Mouse (Mus musculus): ENCODE measurements around the gene Svep1.

Gene Svep1

GRCm38 (mm10) chr4:58206115-58206945, at the start of gene Svep1:
TSS of gene Svep1 (minus strand) at chr4:58206859.
- peak; percentile 31 to 33 for DNase-seq (ENCODE audit: low spot score in 2 of 2)

- peak in 1 of 2 experiments; percentile 63 for DNase-seq (ENCODE audit: low spot score in 2 of 2)
These were observed 46.8 kb upstream of the Svep1 start for GRCm38 (mm10) chr4:58253410-58253809.

- DNase-seq (ENCODE audit: low spot score in 2 of 2) = no peak
These were observed 45.7 kb upstream of the Svep1 start for GRCm38 (mm10) chr4:58252381-58252780.

- DNase-seq (ENCODE audit: low spot score in 2 of 2) = no peak
These were observed 38.9 kb upstream of the Svep1 start for GRCm38 (mm10) chr4:58245544-58245943.

GRCm38 (mm10) chr4:58240416-58240815, 33.8 kb upstream of the Svep1 start:
- DNase-seq (ENCODE audit: low spot score in 2 of 2) = no peak

- no peak for DNase-seq (ENCODE audit: low spot score in 2 of 2)
These were observed 29.2 kb upstream of the Svep1 start for GRCm38 (mm10) chr4:58235828-58236227.

GRCm38 (mm10) chr4:58223499-58223898, 16.8 kb upstream of the Svep1 start:
- DNase-seq (ENCODE audit: low spot score in 2 of 2) = no peak

GRCm38 (mm10) chr4:58211374-58211773, 4.7 kb upstream of the Svep1 start:
- DNase-seq (ENCODE audit: low spot score in 2 of 2) = no peak

- no peak for DNase-seq (ENCODE audit: low spot score in 2 of 2)
These were observed 4.0 kb upstream of the Svep1 start for GRCm38 (mm10) chr4:58210557-58211090.

GRCm38 (mm10) chr4:58205750-58206114, 927 bp downstream of the Svep1 start:
- DNase-seq (ENCODE audit: low spot score in 2 of 2) = no peak

GRCm38 (mm10) chr4:58201703-58202102, 5.0 kb downstream of the Svep1 start:
- no peak for DNase-seq (ENCODE audit: low spot score in 2 of 2)

GRCm38 (mm10) chr4:58200826-58201225, 5.8 kb downstream of the Svep1 start:
- no peak for DNase-seq (ENCODE audit: low spot score in 2 of 2)

- DNase-seq (ENCODE audit: low spot score in 2 of 2) = no peak
These were observed 9.4 kb downstream of the Svep1 start for GRCm38 (mm10) chr4:58197230-58197629.

GRCm38 (mm10) chr4:58196795-58197194, 9.9 kb downstream of the Svep1 start:
- DNase-seq (ENCODE audit: low spot score in 2 of 2) = no peak

- no peak for DNase-seq (ENCODE audit: low spot score in 2 of 2)
These were observed 10.7 kb downstream of the Svep1 start for GRCm38 (mm10) chr4:58195936-58196335.

GRCm38 (mm10) chr4:58189281-58189680, 17.4 kb downstream of the Svep1 start:
- no peak for DNase-seq (ENCODE audit: low spot score in 2 of 2)

GRCm38 (mm10) chr4:58185401-58185800, 21.3 kb downstream of the Svep1 start:
- DNase-seq (ENCODE audit: low spot score in 2 of 2) = no peak

GRCm38 (mm10) chr4:58184681-58185341, 21.8 kb downstream of the Svep1 start:
- no peak for DNase-seq (ENCODE audit: low spot score in 2 of 2)

GRCm38 (mm10) chr4:58183897-58184296, 22.8 kb downstream of the Svep1 start:
- no peak for DNase-seq (ENCODE audit: low spot score in 2 of 2)

- DNase-seq (ENCODE audit: low spot score in 2 of 2) = no peak
These were observed 28.2 kb downstream of the Svep1 start for GRCm38 (mm10) chr4:58178489-58178888.

- DNase-seq (ENCODE audit: low spot score in 2 of 2) = no peak
These were observed 29.4 kb downstream of the Svep1 start for GRCm38 (mm10) chr4:58177256-58177655.

GRCm38 (mm10) chr4:58174435-58174987, 32.1 kb downstream of the Svep1 start:
- no peak for DNase-seq (ENCODE audit: low spot score in 2 of 2)

GRCm38 (mm10) chr4:58173401-58173800, 33.3 kb downstream of the Svep1 start:
- DNase-seq (ENCODE audit: low spot score in 2 of 2) = no peak

Data from right cerebral cortex, postnatal 10 days (tissue).